Mouse (Mus musculus) liver, adult 2 months (tissue): Measurements from ENCODE around the gene Sort1.

ENCODE experiments used
- CTCF ChIP-seq: fragments of 200-500 bp; IDR thresholded peaks from 2 replicates; pipeline ENCODE4 v1.5.1; 2011; ENCODE audit warnings: low read depth, low read length, control low read depth
- POLR2A ChIP-seq: fragments of 200-500 bp; IDR thresholded peaks from 2 replicates; pipeline ENCODE4 v1.6.1; 2011; ENCODE audit warnings: low read length, control low read depth; ENCODE audit not compliant: insufficient read depth; ENCODE audit errors: extremely low read depth

DNA sequence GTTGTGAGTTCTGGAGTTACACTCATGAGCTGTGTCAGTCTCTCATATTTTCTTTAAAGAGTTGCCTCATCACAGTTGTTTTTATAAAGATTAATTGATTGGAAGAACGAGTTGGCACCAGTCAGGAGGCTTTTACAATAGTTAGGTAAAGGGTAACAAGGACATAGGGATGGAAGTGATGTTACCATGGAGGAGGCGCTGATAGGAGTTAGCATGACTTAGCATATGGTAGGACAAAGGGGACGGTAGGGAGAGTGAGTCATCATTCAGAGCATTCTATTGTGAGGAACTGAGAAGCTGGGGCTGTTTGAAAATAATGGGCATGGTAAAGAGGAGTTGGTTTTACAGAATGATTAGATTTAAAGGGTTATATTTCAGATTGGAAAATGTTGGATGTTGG, 24.6 kb upstream of the Sort1 start:
- TF ChIP-seq CTCF: no peak
- no peak for TF ChIP-seq POLR2A
